Mouse (Mus musculus) embryo, embryonic 11.5 days (tissue): ENCODE results near the gene Elmsan1.

Source experiments
- DNase-seq: peaks from one replicate; pipeline ENCODE4 v3.0.0-alpha.2; 2012; ENCODE audit warnings: low read depth, low spot score

The Elmsan1 gene

DNA sequence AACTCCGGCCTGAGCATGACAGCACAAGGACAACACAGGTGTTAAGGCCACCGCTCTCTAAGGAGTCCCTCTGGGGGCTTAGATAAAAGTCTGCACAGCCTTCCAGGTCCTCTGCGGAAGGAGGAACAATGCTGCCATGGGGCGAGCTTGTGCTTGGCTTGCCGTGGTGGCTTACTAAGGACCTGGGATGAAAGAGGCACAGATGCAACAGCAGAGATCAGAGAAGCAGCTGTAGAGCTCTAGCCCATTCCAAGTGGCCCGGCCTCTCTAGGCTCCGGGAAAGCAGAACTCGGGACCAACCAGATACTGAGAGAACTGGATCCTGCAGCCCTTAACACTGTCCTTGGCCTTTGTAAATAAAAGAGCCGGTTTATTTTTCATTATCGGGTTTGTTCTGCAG, 66.8 kb downstream of the Elmsan1 start:
- no peak for DNase-seq

GRCm38 (mm10) chr12:84150976-84151375, 67.7 kb downstream of the Elmsan1 start:
- no peak for DNase-seq

DNA sequence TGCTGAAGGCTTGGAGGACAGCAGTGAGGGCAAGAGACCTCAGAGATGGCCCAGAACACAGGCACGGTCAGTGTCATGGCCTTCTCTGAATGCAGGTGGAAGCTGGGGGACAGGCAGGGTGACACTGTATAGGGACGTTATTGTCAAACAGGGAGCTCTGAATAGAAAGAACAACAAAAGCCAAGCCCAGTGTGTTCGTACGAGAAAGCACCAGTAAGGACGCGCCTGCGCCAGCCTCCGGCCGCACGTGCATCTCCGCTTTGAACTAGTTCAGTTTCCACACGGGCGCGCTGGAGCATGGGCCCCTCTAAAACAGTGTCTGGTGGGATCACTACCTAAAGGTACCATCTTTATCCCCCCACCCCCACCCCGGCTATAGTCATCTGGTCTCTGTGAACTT, 68.7 kb downstream of the Elmsan1 start:
- no peak for DNase-seq

GRCm38 (mm10) chr12:84148622-84149012, 70.1 kb downstream of the Elmsan1 start:
- DNase-seq: no peak

GRCm38 (mm10) chr12:84147954-84148621, 70.6 kb downstream of the Elmsan1 start, which contains the start of gene Pnma1:
TSS of gene Pnma1 (minus strand) at chr12:84148489.
- DNase-seq: peak; percentile 67

DNA sequence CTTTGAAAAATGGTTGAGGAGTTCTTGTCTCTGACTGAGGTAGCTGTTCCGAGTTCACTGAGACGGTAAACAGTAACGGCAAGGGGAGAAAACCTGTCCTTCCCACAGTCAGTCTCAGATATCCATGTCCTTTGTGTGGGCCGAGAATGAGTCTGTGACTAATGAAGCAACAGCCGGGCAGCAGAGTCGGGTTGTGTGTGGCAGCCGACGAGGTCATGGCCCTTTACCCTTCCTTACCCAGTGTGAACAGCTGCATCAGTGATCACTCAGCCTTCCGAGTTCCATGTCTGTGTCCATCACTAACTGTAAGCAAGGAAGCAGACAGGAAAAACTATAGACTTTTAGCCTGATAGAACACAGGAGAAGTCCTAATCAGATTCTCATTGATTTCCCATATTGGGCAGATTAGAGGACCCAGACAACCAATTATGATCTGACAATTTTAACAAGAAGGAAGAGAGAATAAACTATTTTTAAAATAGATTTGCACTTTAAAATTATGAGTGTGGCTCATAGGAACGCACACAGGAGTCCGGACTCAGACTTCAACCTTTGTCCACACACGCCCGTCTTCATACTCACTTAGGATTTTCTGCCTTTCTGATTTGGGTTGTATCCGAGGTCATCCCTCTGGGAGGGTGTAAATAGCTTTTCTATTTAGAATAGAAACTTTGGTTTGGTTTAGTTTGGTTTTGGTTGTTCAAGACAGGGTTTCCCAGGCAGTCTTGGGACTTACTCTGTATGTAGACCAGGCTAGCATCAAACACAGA, 76.2 kb downstream of the Elmsan1 start:
- no peak for DNase-seq

DNA sequence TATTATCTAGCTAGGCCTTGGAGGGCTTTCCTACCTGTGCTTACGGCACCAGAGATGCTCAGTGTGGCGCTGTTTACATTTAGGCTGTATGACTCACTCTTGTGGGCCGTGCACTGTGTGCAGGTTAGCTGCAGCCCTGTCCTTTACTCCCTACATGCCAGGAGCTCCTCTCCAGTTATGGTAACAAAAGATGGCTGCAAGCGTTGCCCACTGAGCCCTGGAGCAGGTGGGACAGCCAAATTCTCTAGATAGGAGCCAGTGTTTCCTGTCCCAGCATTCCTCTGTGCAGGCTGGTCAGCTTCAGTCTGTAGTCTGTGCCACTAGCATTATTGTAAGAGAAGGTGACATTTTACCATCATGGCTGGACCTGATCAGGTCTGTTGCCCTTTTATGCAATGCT, 77.4 kb downstream of the Elmsan1 start:
- DNase-seq: no peak

GRCm38 (mm10) chr12:84140135-84140534, 78.5 kb downstream of the Elmsan1 start:
- DNase-seq: no peak

- no peak for DNase-seq
Measured at GRCm38 (mm10) chr12:84137131-84137530, 81.5 kb downstream of the Elmsan1 start.

DNA sequence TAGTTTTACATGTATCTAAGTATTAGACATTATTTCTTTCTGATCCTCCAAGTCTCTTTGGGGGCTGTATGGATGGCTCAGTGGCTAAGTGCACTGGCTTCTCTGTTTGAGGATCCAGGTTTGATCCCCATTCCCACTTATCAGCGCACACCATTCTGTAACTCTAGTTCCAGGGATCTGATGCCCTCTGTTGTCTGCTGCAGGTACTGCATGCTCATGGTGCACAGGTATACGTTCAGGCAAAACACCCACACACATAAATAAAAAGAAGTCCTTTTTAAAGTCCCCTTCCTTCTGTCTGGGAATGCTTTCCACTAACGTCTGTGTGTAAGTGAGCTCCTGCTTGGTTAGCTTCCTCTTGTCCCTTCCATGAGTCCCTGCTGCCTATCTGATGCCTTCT, 86.4 kb downstream of the Elmsan1 start:
- DNase-seq: no peak

DNA sequence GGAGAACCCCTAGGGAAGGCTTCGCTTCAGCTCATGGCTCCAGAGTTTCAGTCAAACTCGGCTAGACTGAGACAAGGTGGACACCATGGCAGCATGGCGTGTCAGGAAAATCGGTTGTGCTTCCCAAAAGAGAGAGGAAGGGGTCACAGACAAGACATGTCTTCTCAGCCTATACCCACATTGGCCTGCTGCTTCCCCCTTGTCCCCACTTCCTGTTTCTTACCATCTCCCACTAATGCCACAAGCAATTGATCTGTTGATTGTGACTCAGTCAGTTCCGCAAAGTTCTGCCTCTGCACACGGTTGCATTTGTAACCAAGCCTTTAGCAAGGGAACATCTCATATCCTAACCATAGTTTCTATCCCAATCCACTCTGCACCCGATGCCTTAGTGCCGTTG, 88.8 kb downstream of the Elmsan1 start:
- no peak for DNase-seq

GRCm38 (mm10) chr12:84128576-84128975, 90.1 kb downstream of the Elmsan1 start:
- DNase-seq: no peak

DNA sequence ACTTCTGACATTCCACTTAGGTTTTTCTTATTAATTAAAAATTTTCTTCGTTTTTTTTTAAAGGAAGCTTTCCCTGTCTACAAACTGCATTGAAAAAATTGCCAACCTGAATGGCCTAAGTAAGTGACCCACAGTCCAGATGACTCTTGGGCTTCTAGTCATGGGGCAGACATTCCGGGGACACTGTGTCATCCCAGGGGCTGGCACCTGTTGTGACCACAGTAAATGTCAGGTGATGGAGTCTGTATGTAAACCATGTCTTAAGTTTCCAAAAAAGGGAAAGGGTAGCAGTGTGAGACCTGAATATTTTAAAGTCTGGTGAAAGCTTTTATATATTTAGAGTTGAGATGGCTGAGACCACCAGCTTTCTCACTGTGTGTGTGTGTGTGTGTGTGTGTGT, 91.8 kb downstream of the Elmsan1 start:
- no peak for DNase-seq

DNA sequence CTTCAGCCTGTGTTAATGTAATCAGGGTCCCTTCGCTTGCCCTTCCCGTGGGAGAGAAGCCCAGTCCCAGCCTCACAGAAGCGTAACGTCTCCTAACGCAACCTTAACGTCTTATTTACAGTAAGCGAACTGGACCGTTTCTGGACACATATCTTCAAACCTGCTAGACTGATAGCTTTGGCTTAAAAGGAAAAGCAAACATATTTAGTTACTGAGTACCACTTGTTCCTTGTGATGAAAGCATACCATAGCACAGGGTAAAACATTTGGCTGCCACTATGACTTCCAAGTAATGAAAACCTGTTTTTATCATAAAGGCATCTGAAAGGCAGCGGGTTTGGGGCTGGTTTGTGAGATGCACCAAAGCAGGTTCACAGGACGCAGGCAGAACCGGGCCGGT, 92.8 kb downstream of the Elmsan1 start:
- DNase-seq: no peak

DNA sequence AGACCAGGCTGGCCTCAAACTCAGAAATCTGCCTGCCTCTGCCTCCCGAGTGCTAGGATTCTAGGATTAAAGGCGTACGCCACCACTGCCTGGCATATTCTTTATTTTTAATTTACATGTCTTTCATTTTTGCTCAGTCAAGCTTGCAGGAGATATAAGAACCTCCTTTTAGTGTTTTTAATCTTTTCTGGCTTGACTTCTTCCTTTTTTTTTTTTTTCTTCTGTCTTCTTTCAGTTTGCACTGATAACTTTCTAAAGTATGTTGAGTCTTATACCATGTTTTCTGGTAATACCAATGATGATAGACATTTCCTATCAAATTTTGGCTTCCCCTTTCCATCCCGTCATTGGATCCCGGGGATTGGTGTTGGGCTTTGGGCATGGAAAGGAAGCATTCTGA, 99.1 kb downstream of the Elmsan1 start:
- no peak for DNase-seq

DNA sequence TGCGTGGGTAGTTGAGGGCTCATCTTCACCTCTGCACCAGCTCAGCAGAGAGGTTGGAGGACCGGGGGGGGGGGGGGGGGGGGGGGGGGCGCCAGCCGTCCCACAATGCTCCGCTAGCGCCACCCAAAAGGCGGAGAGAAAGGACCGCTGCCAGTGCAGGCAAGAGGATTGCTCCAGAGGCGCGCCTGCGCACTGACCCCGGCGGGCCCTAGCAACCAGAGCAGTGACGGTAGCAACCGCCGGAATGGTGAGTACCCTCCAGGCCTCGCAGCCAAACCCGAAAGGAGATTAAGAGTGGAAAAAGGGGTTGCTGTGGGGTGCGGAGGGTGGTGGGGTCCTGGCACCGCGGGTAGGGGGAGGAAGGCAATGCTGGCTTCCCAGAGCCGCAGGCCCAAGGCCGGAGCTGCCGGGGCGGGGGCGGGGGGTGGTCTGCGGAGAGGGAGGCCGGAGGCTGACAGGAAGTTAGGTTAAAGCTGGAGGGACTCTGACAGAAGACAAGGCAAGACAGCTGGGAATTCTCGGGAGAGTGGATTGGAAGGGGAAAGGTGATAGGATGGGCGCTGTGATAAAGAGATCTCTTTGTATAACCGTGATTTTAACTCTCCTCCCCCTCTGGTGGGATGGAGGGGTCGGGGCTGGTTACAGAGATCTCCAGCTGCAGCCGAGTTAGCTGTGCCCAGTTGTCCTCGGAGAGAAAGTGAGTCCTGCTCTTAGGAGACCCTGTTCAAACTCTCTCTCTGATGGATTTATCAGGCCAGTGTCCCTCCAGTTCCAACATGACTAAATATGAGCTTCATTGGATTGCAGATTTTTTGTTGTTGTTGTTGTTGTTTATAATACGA, 104.3 kb downstream of the Elmsan1 start, which contains the start of gene Dnal1:
Dnal1 (plus strand) TSS at position 214 of the 842 bp plus-strand sequence.
- peak; percentile 87 for DNase-seq

DNA sequence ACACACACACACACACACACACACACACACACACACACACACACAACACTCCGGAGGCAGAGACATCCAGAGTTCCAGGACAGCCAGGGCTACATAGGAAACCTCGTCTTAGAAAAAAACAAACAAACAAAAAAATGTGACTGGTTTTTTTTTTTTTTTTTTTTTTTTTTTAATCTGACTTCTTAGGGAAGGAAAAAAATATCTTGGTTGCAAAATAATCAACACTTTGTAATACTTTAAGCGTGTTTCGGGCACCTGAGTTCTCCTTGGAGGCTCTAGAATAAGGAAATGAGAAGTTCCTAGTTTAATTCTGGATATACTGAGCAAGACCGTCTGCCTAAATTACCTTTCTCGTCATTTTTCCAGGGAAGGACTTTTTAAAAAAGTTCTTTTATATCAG, 105.0 kb downstream of the Elmsan1 start:
- DNase-seq: no peak

DNA sequence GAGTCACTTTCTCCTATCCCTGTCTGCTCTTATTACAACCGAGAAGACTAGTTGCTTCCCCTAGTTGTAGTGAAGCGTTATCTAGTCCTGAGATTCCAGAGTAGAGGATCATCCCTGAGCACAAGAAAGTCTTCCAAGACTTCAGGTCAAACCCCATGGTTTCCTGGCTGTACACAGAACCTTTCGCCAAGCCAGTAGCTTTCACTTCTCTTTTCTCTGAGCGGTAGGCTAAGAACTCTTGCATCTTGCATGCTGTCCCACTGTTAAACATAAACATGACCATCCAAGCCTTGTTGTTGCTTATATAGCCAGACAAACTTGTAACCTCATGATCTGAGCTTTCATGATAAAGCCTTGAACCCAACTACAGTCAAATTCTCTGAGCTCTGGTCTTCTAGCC, 107.9 kb downstream of the Elmsan1 start:
- DNase-seq: no peak

GRCm38 (mm10) chr12:84109924-84110323, 108.8 kb downstream of the Elmsan1 start:
- no peak for DNase-seq

DNA sequence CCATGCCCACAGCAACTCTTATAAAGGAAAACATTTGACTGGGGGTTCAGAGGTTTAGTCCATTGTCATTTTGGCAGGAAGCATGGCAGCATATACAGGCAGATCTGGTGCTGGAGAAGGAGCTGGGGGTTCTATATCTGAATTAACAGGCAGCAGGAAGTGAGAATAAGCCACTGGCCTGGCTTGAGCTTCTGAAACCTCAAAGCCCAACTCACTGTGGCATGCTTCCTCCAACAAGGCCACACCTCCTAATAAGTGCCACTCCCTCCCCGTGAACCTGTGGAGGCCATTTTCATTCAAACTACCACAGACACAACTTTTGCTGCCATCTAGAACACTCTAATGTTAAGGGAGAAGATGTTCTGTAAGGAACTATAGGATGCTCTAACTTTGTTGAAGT, 111.0 kb downstream of the Elmsan1 start:
- DNase-seq: no peak

GRCm38 (mm10) chr12:84107012-84107411, 111.7 kb downstream of the Elmsan1 start:
- no peak for DNase-seq

- no peak for DNase-seq
Measured at GRCm38 (mm10) chr12:84101493-84101845, 117.2 kb downstream of the Elmsan1 start.
